Mouse (Mus musculus) c-Kit-positive CD71-negative TER-119-negative erythroid progenitor cells, embryonic 14.5 days (primary cell): ENCODE data around the gene Rab11fip2.

Experiments
- DNase-seq: peaks from one replicate; pipeline ENCODE4 v3.0.0-alpha.2; 2013; ENCODE audit warnings: low read depth

The Rab11fip2 gene

DNA sequence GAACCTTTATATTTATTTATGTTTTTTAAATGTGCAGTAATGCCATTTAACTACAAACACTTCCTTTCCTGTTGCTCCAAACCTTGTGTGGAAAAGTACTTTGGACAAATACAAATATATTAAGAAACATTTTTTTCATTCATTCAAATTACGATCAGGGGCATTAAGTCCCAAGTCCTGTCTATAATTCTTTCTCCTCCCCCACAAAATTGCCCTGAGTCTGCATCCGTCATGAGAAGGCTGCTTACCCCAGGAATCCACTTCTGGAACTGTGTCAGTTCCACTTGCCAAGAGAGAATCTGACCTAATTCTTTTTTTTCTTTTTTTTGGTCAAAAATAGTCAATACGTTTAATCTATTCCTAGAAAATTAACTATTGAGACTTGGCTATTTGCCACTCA lies 90.4 kb downstream of the Rab11fip2 start:
- DNase-seq: no peak
